Mouse (Mus musculus) kidney, adult 18-20 months (tissue): ENCODE results near the gene Vmn2r70.

Source experiments
- DNase-seq: peaks from one replicate; pipeline ENCODE4 v3.0.0; 2021

Gene Vmn2r70

DNA sequence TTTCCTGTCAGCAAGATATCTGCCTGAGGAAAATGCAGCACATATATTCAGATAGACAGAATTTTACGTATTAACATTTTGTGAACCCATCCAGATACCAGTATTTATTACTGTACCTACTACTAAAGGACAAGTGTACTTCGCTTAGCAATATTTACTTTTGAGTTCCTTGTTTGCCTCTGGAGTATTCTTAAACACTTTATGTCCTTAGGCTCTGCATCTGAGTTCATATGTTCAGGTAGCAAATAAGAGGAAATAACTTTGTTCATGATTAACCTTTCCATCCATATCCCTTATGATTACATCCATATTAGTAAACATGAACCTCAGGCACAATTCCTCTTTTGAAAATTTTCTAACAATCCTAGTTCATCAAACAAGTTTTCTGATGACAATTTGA lies at the start of gene Vmn2r70:
Gene Vmn2r70, minus strand, starts transcription at position 101 of the 400 bp plus-strand sequence.
- DNase-seq = no peak

DNA sequence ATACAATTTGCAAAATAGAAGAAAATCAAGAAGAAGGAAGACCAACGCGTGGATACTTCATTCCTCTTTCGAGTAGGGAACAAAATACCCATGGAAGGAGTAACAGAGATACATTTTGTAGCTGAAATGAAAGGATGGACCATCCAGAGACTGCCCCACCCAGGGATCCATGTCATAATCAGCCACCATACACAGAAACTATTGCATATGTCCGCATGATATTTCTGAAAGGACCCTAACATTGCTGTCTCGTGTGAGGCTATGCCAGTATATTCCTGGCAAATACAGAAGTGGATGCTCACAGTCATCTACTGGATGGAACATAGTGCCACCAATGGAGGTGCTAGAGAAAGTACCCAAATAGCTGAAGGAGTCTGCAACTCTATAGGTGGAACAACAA lies 6.2 kb downstream of the Vmn2r70 start, which contains the start of gene Vmn2r71:
Gene Vmn2r71, plus strand, starts transcription at position 301 of the 400 bp plus-strand sequence.
- no peak for DNase-seq

DNA sequence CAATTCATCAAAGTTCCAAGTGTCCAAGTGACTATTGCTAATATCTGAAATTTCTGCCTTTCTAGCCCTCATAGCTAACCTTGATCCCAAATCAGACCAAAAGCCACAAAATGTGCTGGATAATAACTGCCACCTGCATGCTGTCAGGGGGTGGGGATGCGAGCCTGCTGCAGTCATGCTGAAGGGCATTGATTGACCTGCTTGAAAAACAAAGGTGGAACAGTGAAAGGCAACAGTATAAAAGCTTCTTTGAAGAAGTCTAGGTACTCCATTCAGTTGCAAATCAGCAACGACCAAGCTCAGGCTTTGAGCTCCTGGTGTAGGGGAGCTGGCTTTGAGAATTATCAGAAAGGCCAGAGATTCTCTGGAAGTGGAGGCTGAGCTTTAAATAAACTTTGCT lies 25.9 kb downstream of the Vmn2r70 start:
- no peak for DNase-seq

DNA sequence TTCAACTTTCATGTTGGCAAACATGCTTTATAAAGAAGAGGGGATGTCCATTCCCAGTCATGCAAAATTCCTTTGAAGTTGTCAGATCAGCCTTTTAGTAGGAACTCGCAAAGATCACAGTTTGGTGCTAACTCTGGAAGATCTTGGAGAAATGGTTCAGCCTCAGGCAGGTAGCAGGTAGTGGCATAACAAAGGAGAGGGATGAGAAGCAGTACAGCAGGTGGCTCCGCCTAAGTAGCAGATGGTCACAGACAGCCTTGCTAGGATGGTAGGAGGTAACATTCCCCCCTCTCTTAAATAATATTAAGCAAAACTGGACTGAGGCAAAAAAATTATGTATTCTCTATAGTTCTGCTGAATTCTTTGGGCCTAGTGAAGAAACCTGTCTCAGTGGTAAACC lies 26.9 kb downstream of the Vmn2r70 start:
- no peak for DNase-seq
